ENCODE assay signal across 15 mouse cellular contexts in genomic region chr2:116817561-116817960, GRCm38 (mm10).
DNase-seq lines count a peak whose midpoint lies in the region; ATAC-seq and TF ChIP-seq lines count a peak whose summit lies in the region.
"Had no signal": no experiment of that assay in that cellular context is flagged by ENCODE, and none has a peak within 500 bp of the region (broad histone marks: within the 10 kb centered on the region; RNA-seq: fewer than 3 reads in every experiment).

No protein-coding gene starts in this region.

- no peak overlapping the region for H3K4me2 ChIP-seq in heart, embryonic 14.5 days (ENCODE audit: low read length)
- H3K4me2 ChIP-seq in heart, embryonic 11.5 days = no peak overlapping the region
- peak overlapping the region; percentile 36 for H3K4me2 ChIP-seq in midbrain, embryonic 15.5 days
- H3K4me2 ChIP-seq: limb, embryonic 15.5 days had no signal

- peak; percentile 48 for DNase-seq in brain, embryonic 14.5 days (ENCODE audit: low read depth)
- DNase-seq in thymus, postnatal 10 days (ENCODE audit: low spot score in 2 of 2) = no peak
- DNase-seq: cerebellum, postnatal 14 days; gastrocnemius, postnatal 14 days; kidney, adult 9 months; kidney, postnatal 36 days; layer of hippocampus, adult 9-11 months had no signal

- no peak for TF ChIP-seq CTCF in brain, embryonic 14.5 days (IDR thresholded peaks at IDR 0.05; ENCODE audit: borderline replicate concordance, extremely low read depth, insufficient read depth, insufficient read length)
- TF ChIP-seq CTCF in embryonic fibroblast, embryonic 13.5 days (IDR thresholded peaks at IDR 0.05; ENCODE audit: borderline replicate concordance, insufficient read depth, low read length) = no peak

- no peaks in the 10 kb centered on the region for H3K36me3 ChIP-seq in heart, embryonic 14.5 days (ENCODE audit: control insufficient read depth, insufficient read depth, low read length)
- no peaks in the 10 kb centered on the region for H3K36me3 ChIP-seq in heart, embryonic 11.5 days (ENCODE audit: control insufficient read depth, insufficient read depth, low read length)
- no peaks in the 10 kb centered on the region for H3K36me3 ChIP-seq in midbrain, embryonic 15.5 days (replicated peaks)
- H3K36me3 ChIP-seq: G1E; heart, embryonic 10.5 days; limb, embryonic 15.5 days had no signal

- no peaks in the 10 kb centered on the region for H3K27me3 ChIP-seq in heart, embryonic 14.5 days (ENCODE audit: control insufficient read depth, insufficient read depth, low read length)
- H3K27me3 ChIP-seq in heart, embryonic 11.5 days (ENCODE audit: control insufficient read depth, insufficient read depth, low read length) = no peaks in the 10 kb centered on the region
- no peaks in the 10 kb centered on the region; the same call in 1 of the 2 replicates for H3K27me3 ChIP-seq in midbrain, embryonic 15.5 days (replicated peaks)

- H3K27ac ChIP-seq in heart, embryonic 14.5 days (replicated peaks in 1 of 2; ENCODE audit: control insufficient read depth in 1 of 2, insufficient read depth in 1 of 2, low read depth in 2 of 2, low read length in 2 of 2) = peak overlapping the region in 1 of 2 experiments; percentile 27; a peak in 3 of 4 replicates
- no peak overlapping the region for H3K27ac ChIP-seq in heart, embryonic 11.5 days (ENCODE audit: low read depth, low read length)
- peak overlapping the region; percentile 4; the same call in 1 of the 2 replicates for H3K27ac ChIP-seq in embryonic fibroblast, embryonic 13.5 days (ENCODE audit: insufficient read depth, low read length)
- peak overlapping the region; percentile 34; the same call in 1 of the 2 replicates for H3K27ac ChIP-seq in midbrain, embryonic 15.5 days
- H3K27ac ChIP-seq: heart, embryonic 10.5 days; limb, embryonic 15.5 days had no signal

- H3K4me3 ChIP-seq in heart, embryonic 14.5 days (ENCODE audit: control insufficient read depth in 1 of 2, insufficient read depth in 1 of 2, low read depth in 1 of 2, low read length in 2 of 2) = no peak overlapping the region
- no peak overlapping the region for H3K4me3 ChIP-seq in heart, embryonic 11.5 days (ENCODE audit: low read depth, low read length)
- no peak overlapping the region for H3K4me3 ChIP-seq in embryonic fibroblast, embryonic 13.5 days (ENCODE audit: insufficient read depth, low read length)
- H3K4me3 ChIP-seq in midbrain, embryonic 15.5 days = no peak overlapping the region
- H3K4me3 ChIP-seq: heart, embryonic 10.5 days; limb, embryonic 15.5 days had no signal

- H3K4me1 ChIP-seq in heart, embryonic 14.5 days (ENCODE audit: control insufficient read depth in 2 of 2, insufficient read depth in 2 of 2, low read length in 2 of 2) = peaks cover 9 to 19% of the 10 kb centered on the region in 2 experiments
- no peaks in the 10 kb centered on the region for H3K4me1 ChIP-seq in heart, embryonic 11.5 days (ENCODE audit: control insufficient read depth, insufficient read depth, low read length)
- peaks cover 16% of the 10 kb centered on the region for H3K4me1 ChIP-seq in embryonic fibroblast, embryonic 13.5 days (ENCODE audit: control insufficient read depth, insufficient read depth, low read length)
- H3K4me1 ChIP-seq in midbrain, embryonic 15.5 days = peaks cover 32% of the 10 kb centered on the region

- 63% methylated on average over 9 of the region's 9 CpGs for WGBS in heart, embryonic 14.5 days
- 60% methylated on average over 9 of the region's 9 CpGs for WGBS in heart, embryonic 11.5 days (ENCODE audit: insufficient replicate concordance)
- WGBS in midbrain, embryonic 15.5 days = 20% methylated on average over 9 of the region's 9 CpGs

- H3K9ac ChIP-seq in heart, embryonic 14.5 days (ENCODE audit: low read length) = 0 out of 2 replicates have a peak overlapping the region, but pooled peaks have one; percentile 6
- H3K9ac ChIP-seq in heart, embryonic 11.5 days (ENCODE audit: low read depth, low read length) = no peak overlapping the region
- no peak overlapping the region for H3K9ac ChIP-seq in midbrain, embryonic 15.5 days
- H3K9ac ChIP-seq: limb, embryonic 15.5 days had no signal

- no peak for ATAC-seq in heart, embryonic 14.5 days (ENCODE audit: insufficient number of reproducible peaks, insufficient read depth, low FRiP score, low read depth)
- no peak for ATAC-seq in heart, embryonic 11.5 days (replicated peaks; ENCODE audit: insufficient number of reproducible peaks, low FRiP score, low TSS enrichment)
- no peak for ATAC-seq in midbrain, embryonic 15.5 days (replicated peaks)
- ATAC-seq in CD4-positive, CD25-positive, alpha-beta regulatory T cell, adult 4 months = no peak

- H3K9me3 ChIP-seq in heart, embryonic 14.5 days (ENCODE audit: control insufficient read depth, low read length) = no peaks in the 10 kb centered on the region
- no peaks in the 10 kb centered on the region for H3K9me3 ChIP-seq in heart, embryonic 11.5 days (replicated peaks; ENCODE audit: control insufficient read depth, low read length)
- H3K9me3 ChIP-seq in midbrain, embryonic 15.5 days = no peaks in the 10 kb centered on the region
- H3K9me3 ChIP-seq: G1E; heart, embryonic 10.5 days; limb, embryonic 15.5 days had no signal

- no peak for TF ChIP-seq POLR2A in brain, embryonic 14.5 days (IDR thresholded peaks at IDR 0.05; ENCODE audit: borderline replicate concordance, extremely low read depth, insufficient read depth, insufficient read length, poor library complexity, severe bottlenecking)
- no peak for TF ChIP-seq POLR2A in embryonic fibroblast, embryonic 13.5 days (IDR thresholded peaks at IDR 0.05; ENCODE audit: low read depth, low read length)
